Mouse (Mus musculus) kidney, adult 2 months (tissue): ENCODE results near the gene Enoph1. TPM values are rescaled to one million over a fixed set of nuclear protein-coding genes. Genes with fewer than 3 reads are reported as not detected.
A peak's percentile ranks its signal among the peaks of the same experiment; 100 is the strongest.

ENCODE experiments used
- DNase-seq: peaks from one replicate; pipeline ENCODE4 v3.0.0; 2021
- H3K27ac ChIP-seq: fragments of 200-500 bp; 2 replicates; pipeline ENCODE4 v1.5.1; 2012; ENCODE audit warnings: low read depth, low read length, control low read depth, inconsistent platforms; ENCODE audit not compliant: insufficient read depth
- H3K27me3 ChIP-seq: fragments of 200-500 bp; replicated peaks from 2 replicates; pipeline ENCODE4 v1.6.1; 2012; ENCODE audit warnings: mild to moderate bottlenecking, moderate library complexity, low read length, inconsistent platforms; ENCODE audit not compliant: control insufficient read depth, insufficient read depth
- H3K36me3 ChIP-seq: fragments of 200-500 bp; 2 replicates; pipeline ENCODE4 v1.6.1; 2012; ENCODE audit warnings: mild to moderate bottlenecking, moderate library complexity, low read length, inconsistent platforms; ENCODE audit not compliant: control insufficient read depth, insufficient read depth
- H3K4me1 ChIP-seq: fragments of 200-500 bp; 2 replicates; pipeline ENCODE4 v1.6.1; 2011; ENCODE audit warnings: low read length; ENCODE audit not compliant: control insufficient read depth, insufficient read depth
- H3K4me3 ChIP-seq: fragments of 200-500 bp; 2 replicates; pipeline ENCODE4 v1.5.1; 2011; ENCODE audit warnings: mild to moderate bottlenecking, low read depth, low read length, control low read depth; ENCODE audit not compliant: insufficient read depth
- CTCF ChIP-seq: fragments of 200-500 bp; conservative IDR thresholded peaks from 2 replicates; pipeline ENCODE4 v1.5.1; 2011; ENCODE audit warnings: low read depth, mild to moderate bottlenecking, control low read depth, low read length, moderate library complexity, mixed read lengths; ENCODE audit not compliant: insufficient read depth, insufficient read length
- POLR2A ChIP-seq: fragments of 200-500 bp; IDR thresholded peaks from one replicate; pipeline ENCODE4 v1.6.1; 2011; ENCODE audit warnings: low read depth, low read length, control low read depth
- WGBS: fragments of 180-500 bp; shearing (Covaris S2); methylation state at CpG from one replicate; pipeline ENCODE4 v1.1.7; 2018; 5-methylcytosine and 5-hydroxymethylcytosine counted together
- polyA plus RNA-seq: library from polyadenylated mRNA; depleted of rRNA; stranded (reverse); fragments of >200 nt; gene quantifications from 2 replicates; pipeline ENCODE4 v1.2.3, GENCODE M21; 2012

Gene Enoph1
- polyA plus RNA-seq, 1 experiment, result 17.9 TPM

DNA sequence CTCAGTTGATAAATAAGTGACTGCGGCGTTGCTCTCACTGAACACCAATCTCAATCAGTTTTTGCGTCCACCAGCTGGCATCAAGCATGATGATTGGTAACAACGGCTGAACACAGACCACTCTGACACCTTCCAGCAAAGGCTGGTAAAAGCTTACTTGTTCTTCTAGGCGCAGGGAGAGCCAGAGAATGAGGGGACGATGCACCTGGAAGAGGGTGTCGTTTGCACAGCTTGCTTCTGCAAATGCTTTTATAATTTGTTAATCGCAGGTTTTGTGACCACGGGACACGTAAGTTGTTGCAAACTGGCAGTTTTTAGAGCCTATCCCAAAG, 51.4 kb downstream of the Enoph1 start:
- no peaks in the 10 kb centered on the region for H3K27me3 ChIP-seq
- DNase-seq, result no peak
- no peaks in the 10 kb centered on the region for H3K4me1 ChIP-seq
- no peak overlapping the region for H3K27ac ChIP-seq
- TF ChIP-seq CTCF (no peak), POLR2A (no peak)
- no peak overlapping the region for H3K4me3 ChIP-seq
- no peaks in the 10 kb centered on the region for H3K36me3 ChIP-seq
- 47% methylated on average over 10 of the region's 10 CpGs for WGBS

- no peaks in the 10 kb centered on the region for H3K27me3 ChIP-seq
- no peak for DNase-seq
- no peak overlapping the region for H3K4me3 ChIP-seq
- no peak for TF ChIP-seq CTCF
- no peak for TF ChIP-seq POLR2A
- no peaks in the 10 kb centered on the region for H3K4me1 ChIP-seq
- no peak overlapping the region for H3K27ac ChIP-seq
- H3K36me3 ChIP-seq, result no peaks in the 10 kb centered on the region
- 27% methylated on average over 17 of the region's 17 CpGs for WGBS
These were observed 51.8 kb downstream of the Enoph1 start for GRCm38 (mm10) chr5:100091602-100092001.

DNA sequence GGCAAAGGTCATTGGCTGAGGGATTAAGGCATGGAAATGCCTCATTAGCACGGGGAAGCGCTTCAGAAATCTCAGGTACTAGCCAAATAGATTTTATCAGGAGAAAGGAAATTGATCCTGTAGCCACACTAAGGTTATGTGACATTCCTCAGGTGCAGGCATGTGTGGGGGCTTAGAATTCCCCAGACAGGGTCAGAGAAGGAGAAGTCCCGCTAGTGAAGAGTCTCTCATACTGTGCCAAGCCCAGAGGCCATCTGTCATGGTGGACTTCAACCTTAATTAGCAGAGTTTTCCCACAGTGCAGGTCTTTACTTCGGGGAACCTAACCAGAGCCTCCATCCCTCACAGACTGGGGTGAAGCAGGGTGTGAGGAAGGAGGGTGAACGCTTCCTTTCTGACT, 57.2 kb downstream of the Enoph1 start:
- TF ChIP-seq POLR2A (no peak), CTCF (no peak)
- Histone ChIP-seq H3K27me3 (no peaks in the 10 kb centered on the region), H3K27ac (no peak overlapping the region), H3K36me3 (no peaks in the 10 kb centered on the region), H3K4me3 (no peak overlapping the region), H3K4me1 (no peaks in the 10 kb centered on the region)
- WGBS, result 41% methylated on average over 5 of the region's 5 CpGs
- peak; percentile 22 for DNase-seq

- no peak overlapping the region for H3K4me3 ChIP-seq
- H3K27ac ChIP-seq, result no peak overlapping the region
- TF ChIP-seq CTCF (no peak), POLR2A (no peak)
- WGBS, result 93% methylated on average over 4 of the region's 4 CpGs
- no peak for DNase-seq
- H3K36me3 ChIP-seq, result no peaks in the 10 kb centered on the region
- H3K27me3 ChIP-seq, result no peaks in the 10 kb centered on the region
- H3K4me1 ChIP-seq, result no peaks in the 10 kb centered on the region
These were observed 58.2 kb downstream of the Enoph1 start for GRCm38 (mm10) chr5:100097967-100098366.

- Histone ChIP-seq H3K27me3 (no peaks in the 10 kb centered on the region), H3K4me3 (no peak overlapping the region), H3K4me1 (no peaks in the 10 kb centered on the region), H3K27ac (no peak overlapping the region), H3K36me3 (no peaks in the 10 kb centered on the region)
- DNase-seq, result no peak
- no peak for TF ChIP-seq CTCF
- TF ChIP-seq POLR2A, result no peak
- WGBS, result 97% methylated on average over 1 of the region's 1 CpGs
These were observed 62.6 kb downstream of the Enoph1 start for GRCm38 (mm10) chr5:100102395-100102794.

DNA sequence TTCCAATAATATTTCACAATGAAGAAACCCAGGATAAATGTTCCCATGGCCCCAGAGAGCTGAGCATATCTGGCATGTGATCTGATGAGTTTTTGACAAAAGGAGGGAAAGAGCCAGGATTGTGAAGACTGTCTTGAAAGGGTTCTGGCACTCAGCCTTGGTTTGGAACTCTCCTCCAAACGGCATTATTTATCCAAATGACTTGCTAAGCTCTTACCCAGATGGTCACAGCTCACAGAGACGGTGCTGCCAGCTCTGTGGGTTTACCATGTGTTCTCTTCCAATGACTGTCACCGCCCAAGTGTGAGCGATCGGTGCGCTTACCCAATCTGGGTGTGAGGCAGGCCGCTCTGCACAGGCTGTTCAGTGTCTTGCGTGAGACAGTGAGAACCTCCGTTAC, 69.1 kb downstream of the Enoph1 start:
- DNase-seq, result no peak
- WGBS, result 86% methylated on average over 9 of the region's 9 CpGs

GRCm38 (mm10) chr5:100109543-100110282, 69.9 kb downstream of the Enoph1 start:
- 34% methylated on average over 7 of the region's 7 CpGs for WGBS
- DNase-seq, result peak; percentile 29

More for the DNA sequence above, 69.1 kb downstream of the Enoph1 start:
- no peaks in the 10 kb centered on the region for H3K4me1 ChIP-seq
- no peak overlapping the region for H3K27ac ChIP-seq
- no peaks in the 10 kb centered on the region for H3K27me3 ChIP-seq
- no peak overlapping the region for H3K4me3 ChIP-seq
- no peaks in the 10 kb centered on the region for H3K36me3 ChIP-seq
- no peak for TF ChIP-seq POLR2A
- no peak for TF ChIP-seq CTCF

More at GRCm38 (mm10) chr5:100109543-100110282, 69.9 kb downstream of the Enoph1 start:
- Histone ChIP-seq H3K36me3 (no peaks in the 10 kb centered on the region), H3K27ac (no peak overlapping the region), H3K4me3 (no peak overlapping the region), H3K27me3 (no peaks in the 10 kb centered on the region), H3K4me1 (no peaks in the 10 kb centered on the region)
- no peak for TF ChIP-seq CTCF
- no peak for TF ChIP-seq POLR2A
